Mouse (Mus musculus) heart, embryonic 10.5 days (tissue): ENCODE measurements at regions not wholly inside any gene's neighbourhood (a gene's known extent, or its start where the extent isn't known, plus 50 kb on each side); places are given as distances from the start of the nearest gene placed in this dataset.

Source experiments
- DNase-seq: peaks from one replicate; pipeline ENCODE4 v3.0.0-alpha.2; 2017; ENCODE audit warnings: low spot score
- H3K27ac ChIP-seq: fragments of 300-500 bp; sonication (generic); 2 replicates; pipeline ENCODE4 v1.5.1; 2016; ENCODE audit warnings: mild to moderate bottlenecking
- H3K27me3 ChIP-seq: fragments of 300-500 bp; sonication (generic); 2 replicates; pipeline ENCODE4 v1.6.1; 2016; ENCODE audit warnings: mild to moderate bottlenecking; ENCODE audit not compliant: poor library complexity, insufficient read depth, severe bottlenecking
- H3K36me3 ChIP-seq: fragments of 300-500 bp; sonication (generic); 2 replicates; pipeline ENCODE4 v1.6.1; 2016; ENCODE audit warnings: mild to moderate bottlenecking, moderate library complexity
- H3K4me1 ChIP-seq: fragments of 300-500 bp; sonication (generic); 2 replicates; pipeline ENCODE4 v1.6.1; 2016; ENCODE audit warnings: mild to moderate bottlenecking
- H3K4me3 ChIP-seq: fragments of 300-500 bp; sonication (generic); 2 replicates; pipeline ENCODE4 v1.5.1; 2016; ENCODE audit warnings: mild to moderate bottlenecking, moderate library complexity
- H3K9me3 ChIP-seq: fragments of 300-500 bp; sonication (generic); 2 replicates; pipeline ENCODE4 v1.6.1; 2016; ENCODE audit warnings: mild to moderate bottlenecking, moderate library complexity
- WGBS: fragments of 180-500 bp; shearing (Covaris S2); methylation state at CpG from one replicate; pipeline ENCODE4 v1.1.7; 2016; 5-methylcytosine and 5-hydroxymethylcytosine counted together

GRCm38 (mm10) chr8:88972993-88973690 lies 70.8 kb downstream of the Sall1 start:
- Histone ChIP-seq H3K9me3 (no peaks in the 10 kb centered on the region), H3K27me3 (peaks cover 8% of the 10 kb centered on the region), H3K4me1 (peaks cover 6% of the 10 kb centered on the region), H3K27ac (no peak overlapping the region), H3K4me3 (no peak overlapping the region), H3K36me3 (no peaks in the 10 kb centered on the region)
- DNase-seq, result no peak
- 63% methylated on average over 15 of the region's 15 CpGs for WGBS

- Histone ChIP-seq H3K4me1 (no peaks in the 10 kb centered on the region), H3K4me3 (no peak overlapping the region), H3K27me3 (no peaks in the 10 kb centered on the region), H3K36me3 (no peaks in the 10 kb centered on the region), H3K9me3 (no peaks in the 10 kb centered on the region), H3K27ac (no peak overlapping the region)
- no peak for DNase-seq
These were observed 85.1 kb downstream of the Sall1 start for GRCm38 (mm10) chr8:88958843-88959242.

GRCm38 (mm10) chr8:88953178-88953577 lies 90.8 kb downstream of the Sall1 start:
- DNase-seq, result no peak
- 58% methylated on average over 2 of the region's 2 CpGs for WGBS
- Histone ChIP-seq H3K9me3 (no peaks in the 10 kb centered on the region), H3K4me1 (0 out of 2 replicates have a peak, but pooled peaks cover 9% of the 10 kb centered on the region), H3K27ac (no peak overlapping the region), H3K36me3 (no peaks in the 10 kb centered on the region), H3K4me3 (no peak overlapping the region), H3K27me3 (0 out of 2 replicates have a peak, but pooled peaks cover 5% of the 10 kb centered on the region)

GRCm38 (mm10) chr8:88951829-88952155 lies 92.2 kb downstream of the Sall1 start:
- Histone ChIP-seq H3K4me1 (0 out of 2 replicates have a peak, but pooled peaks cover 14% of the 10 kb centered on the region), H3K27me3 (0 out of 2 replicates have a peak, but pooled peaks cover 5% of the 10 kb centered on the region), H3K27ac (no peak overlapping the region), H3K36me3 (no peaks in the 10 kb centered on the region), H3K9me3 (no peaks in the 10 kb centered on the region), H3K4me3 (no peak overlapping the region)
- 87% methylated on average over 7 of the region's 7 CpGs for WGBS
- no peak for DNase-seq

GRCm38 (mm10) chr8:88951145-88951828 lies 92.7 kb downstream of the Sall1 start:
- no peak overlapping the region for H3K4me3 ChIP-seq
- H3K27ac ChIP-seq, result no peak overlapping the region
- H3K36me3 ChIP-seq, result no peaks in the 10 kb centered on the region
- H3K4me1 ChIP-seq, result 0 out of 2 replicates have a peak, but pooled peaks cover 14% of the 10 kb centered on the region
- WGBS, result 76% methylated on average over 16 of the region's 16 CpGs
- DNase-seq, result no peak
- H3K9me3 ChIP-seq, result no peaks in the 10 kb centered on the region
- H3K27me3 ChIP-seq, result 0 out of 2 replicates have a peak, but pooled peaks cover 5% of the 10 kb centered on the region

- DNase-seq, result no peak
- Histone ChIP-seq H3K4me3 (no peak overlapping the region), H3K4me1 (0 out of 2 replicates have a peak, but pooled peaks cover 14% of the 10 kb centered on the region), H3K27ac (no peak overlapping the region), H3K27me3 (0 out of 2 replicates have a peak, but pooled peaks cover 5% of the 10 kb centered on the region), H3K36me3 (no peaks in the 10 kb centered on the region), H3K9me3 (no peaks in the 10 kb centered on the region)
- 93% methylated on average over 6 of the region's 6 CpGs for WGBS
These were observed 94.0 kb downstream of the Sall1 start for GRCm38 (mm10) chr8:88949975-88950374.

- 82% methylated on average over 16 of the region's 16 CpGs for WGBS
- DNase-seq, result no peak
- no peaks in the 10 kb centered on the region for H3K9me3 ChIP-seq
- 0 out of 2 replicates have a peak, but pooled peaks cover 14% of the 10 kb centered on the region for H3K4me1 ChIP-seq
- H3K27me3 ChIP-seq, result 0 out of 2 replicates have a peak, but pooled peaks cover 5% of the 10 kb centered on the region
- no peak overlapping the region for H3K4me3 ChIP-seq
- no peak overlapping the region for H3K27ac ChIP-seq
- no peaks in the 10 kb centered on the region for H3K36me3 ChIP-seq
These were observed 95.0 kb downstream of the Sall1 start for GRCm38 (mm10) chr8:88948981-88949380.

GRCm38 (mm10) chr8:88948328-88948727 lies 95.6 kb downstream of the Sall1 start:
- Histone ChIP-seq H3K4me3 (no peak overlapping the region), H3K9me3 (no peaks in the 10 kb centered on the region), H3K27me3 (0 out of 2 replicates have a peak, but pooled peaks cover 5% of the 10 kb centered on the region), H3K27ac (no peak overlapping the region), H3K36me3 (no peaks in the 10 kb centered on the region), H3K4me1 (0 out of 2 replicates have a peak, but pooled peaks cover 14% of the 10 kb centered on the region)
- no peak for DNase-seq
- 37% methylated on average over 6 of the region's 6 CpGs for WGBS

- no peak overlapping the region for H3K27ac ChIP-seq
- H3K9me3 ChIP-seq, result no peaks in the 10 kb centered on the region
- 66% methylated on average over 3 of the region's 3 CpGs for WGBS
- H3K4me3 ChIP-seq, result no peak overlapping the region
- DNase-seq, result no peak
- H3K4me1 ChIP-seq, result 0 out of 2 replicates have a peak, but pooled peaks cover 14% of the 10 kb centered on the region
- no peaks in the 10 kb centered on the region for H3K36me3 ChIP-seq
- 0 out of 2 replicates have a peak, but pooled peaks cover 5% of the 10 kb centered on the region for H3K27me3 ChIP-seq
These were observed 96.6 kb downstream of the Sall1 start for GRCm38 (mm10) chr8:88947384-88947783.

- 0 out of 2 replicates have a peak, but pooled peaks cover 14% of the 10 kb centered on the region for H3K4me1 ChIP-seq
- peaks cover 13% of the 10 kb centered on the region; the same call in 1 of the 2 replicates for H3K27me3 ChIP-seq
- DNase-seq, result no peak
- H3K36me3 ChIP-seq, result no peaks in the 10 kb centered on the region
- no peak overlapping the region for H3K4me3 ChIP-seq
- H3K9me3 ChIP-seq, result no peaks in the 10 kb centered on the region
- 58% methylated on average over 8 of the region's 8 CpGs for WGBS
- H3K27ac ChIP-seq, result no peak overlapping the region
These were observed 98.3 kb downstream of the Sall1 start for GRCm38 (mm10) chr8:88945656-88946055.

GRCm38 (mm10) chr8:88944038-88944437 lies 99.9 kb downstream of the Sall1 start:
- Histone ChIP-seq H3K4me1 (0 out of 2 replicates have a peak, but pooled peaks cover 12% of the 10 kb centered on the region), H3K27me3 (peaks cover 13% of the 10 kb centered on the region; the same call in 1 of the 2 replicates), H3K27ac (no peak overlapping the region), H3K9me3 (no peaks in the 10 kb centered on the region), H3K36me3 (no peaks in the 10 kb centered on the region), H3K4me3 (no peak overlapping the region)
- DNase-seq, result no peak
- 49% methylated on average over 4 of the region's 4 CpGs for WGBS

- Histone ChIP-seq H3K36me3 (no peaks in the 10 kb centered on the region), H3K4me1 (no peaks in the 10 kb centered on the region), H3K27me3 (peaks cover 13% of the 10 kb centered on the region; the same call in 1 of the 2 replicates), H3K9me3 (no peaks in the 10 kb centered on the region), H3K27ac (no peak overlapping the region), H3K4me3 (no peak overlapping the region)
- WGBS, result 59% methylated on average over 16 of the region's 16 CpGs
- no peak for DNase-seq
These were observed 104.8 kb downstream of the Sall1 start for GRCm38 (mm10) chr8:88939071-88939746.

- no peaks in the 10 kb centered on the region for H3K36me3 ChIP-seq
- no peak overlapping the region for H3K4me3 ChIP-seq
- no peak for DNase-seq
- H3K9me3 ChIP-seq, result no peaks in the 10 kb centered on the region
- H3K4me1 ChIP-seq, result peaks cover 17% of the 10 kb centered on the region
- WGBS, result 85% methylated on average over 5 of the region's 5 CpGs
- H3K27me3 ChIP-seq, result peaks cover 17% of the 10 kb centered on the region; the same call in 1 of the 2 replicates
- H3K27ac ChIP-seq, result no peak overlapping the region
These were observed 109.3 kb downstream of the Sall1 start for GRCm38 (mm10) chr8:88934708-88935107.
